Mouse (Mus musculus) olfactory bulb, adult 2 months (tissue): ENCODE data around the gene Oca2.

Source experiments
- CTCF ChIP-seq: fragments of 200-500 bp; IDR thresholded peaks from 2 replicates; pipeline ENCODE4 v1.5.1; 2012; ENCODE audit warnings: low read depth, mild to moderate bottlenecking, low read length, moderate library complexity; ENCODE audit not compliant: insufficient read depth
- POLR2A ChIP-seq: fragments of 200-500 bp; IDR thresholded peaks from 2 replicates; pipeline ENCODE4 v1.6.1; 2012; ENCODE audit warnings: mild to moderate bottlenecking, low read depth, low read length, moderate library complexity; ENCODE audit not compliant: insufficient read depth

DNA sequence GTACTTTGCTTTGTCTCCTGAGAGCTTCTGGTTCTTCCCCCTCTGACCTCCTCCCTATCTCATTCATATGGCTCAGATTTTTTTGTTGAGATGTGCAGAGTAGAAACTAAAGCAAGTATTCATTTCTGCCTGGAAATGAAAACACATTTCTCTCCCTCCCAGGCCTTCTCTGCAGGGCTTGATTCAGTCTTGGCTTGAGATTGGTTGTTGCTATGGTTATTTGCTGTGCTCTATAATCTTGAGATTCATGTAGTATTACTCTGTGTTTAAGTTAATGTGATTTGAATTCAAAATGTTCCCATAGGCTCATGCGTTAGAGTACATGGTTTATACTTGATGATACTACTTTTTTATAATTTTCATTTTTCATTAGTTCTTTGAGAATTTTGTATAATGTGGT is 260.9 kb downstream of the Oca2 start:
- TF ChIP-seq CTCF: no peak
- no peak for TF ChIP-seq POLR2A
